Mouse (Mus musculus) frontal cortex, adult (tissue): Measurements from ENCODE around the gene Esyt1.
"Not testable (repeated sequence)": the region's sequence is repeated elsewhere in the genome, so short reads cannot be mapped to it uniquely, and the experiment has no call there.

Experiments used
- ATAC-seq: cut with Nextera tagmentation; 2 replicates; pipeline ENCODE4 v1.9.2; 2017; ENCODE audit warnings: mild to moderate bottlenecking, moderate library complexity, mixed read lengths; ENCODE audit not compliant: low TSS enrichment

The Esyt1 gene

DNA sequence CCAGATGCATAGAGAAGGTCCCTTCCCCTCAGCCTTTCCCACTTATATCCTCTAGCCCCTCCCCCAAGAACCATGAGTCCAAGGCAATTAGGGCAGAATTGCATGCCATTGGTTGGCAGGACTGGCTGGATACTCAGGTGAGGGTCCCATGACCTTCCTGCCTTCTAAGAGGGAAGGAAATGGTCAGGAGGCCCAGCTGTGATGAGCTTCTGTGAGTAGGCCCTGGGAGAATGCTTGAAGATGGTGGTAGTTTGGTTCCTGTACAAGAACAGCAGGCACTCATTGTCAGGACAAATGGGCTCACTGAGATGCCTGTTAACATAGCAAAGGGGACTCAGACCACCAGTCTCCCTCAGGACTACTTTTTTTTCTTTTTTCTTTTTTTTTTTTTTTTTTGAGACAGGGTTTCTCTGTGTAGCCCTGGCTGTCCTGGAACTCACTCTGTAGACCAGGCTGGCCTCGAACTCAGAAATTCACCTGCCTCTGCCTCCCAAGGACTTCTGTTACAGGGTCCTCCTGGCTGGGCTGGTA lies 12.7 kb upstream of the Esyt1 start:
- ATAC-seq = no peak

DNA sequence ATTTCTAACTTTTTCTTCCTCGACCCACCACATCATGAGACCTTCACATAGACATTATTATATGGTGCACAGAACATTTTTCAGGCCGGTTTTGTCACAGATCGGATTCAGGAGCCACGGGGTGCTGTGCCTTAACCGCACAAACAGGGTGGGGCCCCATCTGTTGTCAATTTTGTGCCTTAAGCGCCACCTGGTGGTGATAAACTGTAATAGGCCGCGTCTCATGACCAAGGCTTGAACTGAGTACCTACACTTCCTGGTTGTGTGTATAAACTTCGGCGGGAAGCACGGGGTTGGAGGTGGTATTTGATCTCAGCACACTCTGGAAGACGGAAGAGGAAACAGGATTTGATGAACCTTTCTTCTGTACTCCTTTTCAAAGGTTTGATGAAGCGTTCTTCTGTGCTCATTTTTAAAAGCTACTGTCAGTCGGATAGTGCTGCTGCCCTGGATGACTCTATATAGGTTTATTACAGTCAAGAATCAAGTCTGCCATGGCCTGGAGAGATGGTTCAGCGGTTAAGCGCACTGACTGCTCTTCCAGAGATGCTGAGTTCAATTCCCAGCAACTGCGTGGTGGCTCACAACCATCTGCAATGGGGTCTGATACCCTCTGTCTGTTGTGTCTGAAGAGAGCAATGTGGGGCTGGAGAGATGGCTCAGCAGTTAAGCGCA lies 10.7 kb upstream of the Esyt1 start:
- peak; percentile 97 for ATAC-seq

DNA sequence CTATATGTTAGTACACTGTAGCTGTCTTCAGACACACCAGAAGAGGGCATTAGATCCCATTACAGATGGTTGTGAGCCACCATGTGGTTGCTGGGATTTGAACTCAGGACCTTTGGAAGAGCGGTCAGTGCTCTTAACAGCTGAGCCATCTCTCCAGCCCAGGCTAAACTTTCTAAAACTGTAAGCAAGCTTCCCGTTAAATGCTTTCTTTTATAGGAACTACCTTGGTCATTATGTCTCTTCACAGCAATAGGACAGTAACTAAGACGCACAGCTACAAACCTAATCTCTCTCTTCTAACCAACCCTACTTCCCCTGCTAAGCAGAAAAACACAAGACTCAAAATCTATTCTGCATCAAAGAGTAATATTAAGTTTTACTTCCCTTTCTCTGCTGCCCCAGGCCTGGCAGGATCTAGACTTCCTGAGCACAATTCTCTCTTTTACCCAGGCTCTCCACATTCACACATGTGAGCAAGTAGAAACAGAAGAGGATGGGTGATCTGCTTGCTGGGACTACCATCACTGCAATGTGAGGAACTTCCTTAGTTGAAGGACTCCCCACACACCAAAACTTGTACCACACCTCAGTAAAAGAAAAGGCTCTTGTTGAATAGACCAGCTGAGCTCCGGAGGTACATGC lies 10.1 kb upstream of the Esyt1 start:
- ATAC-seq = peak; percentile 62

DNA sequence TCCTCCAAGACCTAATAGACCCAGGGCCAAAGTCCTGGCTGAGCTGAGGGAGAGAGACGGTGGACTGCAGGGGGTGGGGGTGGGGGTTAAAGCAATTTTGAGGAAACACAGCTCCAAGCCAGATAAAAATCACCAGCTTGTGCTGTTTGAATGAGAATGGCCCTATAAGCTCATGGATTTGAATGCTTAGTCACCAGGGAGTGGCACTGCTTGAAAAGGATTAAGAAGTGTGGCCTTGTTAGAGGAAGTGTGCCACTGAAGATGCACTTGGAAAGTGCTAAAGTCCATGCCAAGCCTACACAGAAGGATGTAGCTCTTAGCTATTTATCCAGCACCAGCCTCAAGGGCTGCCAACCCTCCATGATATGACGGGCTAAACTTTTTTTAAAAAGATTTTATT lies 9.5 kb upstream of the Esyt1 start:
- ATAC-seq = no peak

GRCm38 (mm10) chr10:128526366-128527356 lies 990 bp upstream of the Esyt1 start:
- no peak for ATAC-seq

DNA sequence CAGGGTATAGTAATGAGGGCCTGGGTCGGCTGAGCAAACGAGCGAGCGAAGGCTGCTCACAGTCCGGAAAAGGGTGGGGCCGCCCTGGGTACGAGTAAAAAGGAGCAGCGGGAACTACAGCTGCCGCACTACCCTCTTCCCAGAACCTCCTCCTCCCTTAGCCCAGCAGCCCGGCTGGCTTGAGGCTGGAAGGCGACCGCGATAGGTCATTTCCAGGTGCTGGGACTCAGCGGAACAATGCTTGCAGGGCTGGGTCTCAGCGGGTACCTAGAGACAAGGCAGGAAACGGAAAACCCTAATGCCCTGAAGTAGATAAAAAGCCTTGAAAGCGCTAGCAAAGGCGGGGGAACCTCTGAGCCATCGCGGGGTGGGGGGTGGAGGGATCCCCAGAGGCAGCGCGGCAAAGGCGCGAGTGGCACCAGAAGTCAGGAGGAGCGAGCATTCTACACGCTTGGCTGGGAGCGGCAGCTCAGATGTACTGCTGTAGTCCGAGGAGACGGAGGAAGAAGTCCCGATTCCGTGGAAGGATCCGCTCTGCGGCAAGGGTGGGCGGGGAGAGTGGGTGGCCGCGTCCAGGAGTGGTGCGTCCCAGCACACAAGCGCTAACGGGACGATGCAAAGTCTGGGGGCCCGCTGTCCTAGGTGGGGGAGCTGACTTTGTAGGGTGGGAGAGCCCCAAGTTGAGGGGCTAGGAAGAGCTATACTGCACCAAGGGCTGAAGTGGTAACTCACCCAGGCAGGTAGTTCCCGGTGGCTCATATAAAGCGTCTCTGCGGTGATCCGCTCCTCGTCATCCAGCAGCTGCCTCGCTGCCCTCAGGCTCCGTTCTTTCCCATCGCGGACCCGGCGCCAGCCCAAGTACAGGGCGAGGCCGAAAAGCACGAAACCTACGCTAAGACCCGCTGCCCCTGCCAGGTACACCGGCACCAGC lies 674 bp downstream of the Esyt1 start:
- peak; percentile 41; the same call in 1 of the 2 replicates for ATAC-seq

- no peak for ATAC-seq
These were observed 1.4 kb downstream of the Esyt1 start for GRCm38 (mm10) chr10:128524111-128524731.

GRCm38 (mm10) chr10:128522351-128522750 lies 3.3 kb downstream of the Esyt1 start:
- no peak for ATAC-seq

GRCm38 (mm10) chr10:128520591-128520990 lies 5.1 kb downstream of the Esyt1 start:
- ATAC-seq = no peak

GRCm38 (mm10) chr10:128518833-128519232 lies 6.8 kb downstream of the Esyt1 start:
- peak; percentile 35; the same call in 1 of the 2 replicates for ATAC-seq

DNA sequence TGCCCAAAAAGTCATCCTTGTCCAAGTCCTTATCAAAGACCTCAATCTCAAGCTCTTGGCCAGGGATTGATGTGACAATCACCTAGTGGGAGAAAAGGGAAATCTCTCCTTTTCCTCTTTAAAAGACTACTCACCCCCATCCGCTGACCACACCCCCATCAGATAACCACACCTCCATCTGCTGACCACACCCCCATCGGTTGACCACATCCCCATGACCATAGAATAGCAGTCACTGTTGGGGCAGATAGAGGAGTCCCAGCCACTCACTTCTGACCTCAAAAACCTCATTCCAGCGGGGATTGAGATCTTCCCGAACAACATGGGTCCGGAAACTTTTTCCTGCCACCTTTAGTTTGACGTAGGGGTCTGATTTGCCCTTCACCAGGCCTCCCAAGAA lies 9.0 kb downstream of the Esyt1 start:
- ATAC-seq = no peak

DNA sequence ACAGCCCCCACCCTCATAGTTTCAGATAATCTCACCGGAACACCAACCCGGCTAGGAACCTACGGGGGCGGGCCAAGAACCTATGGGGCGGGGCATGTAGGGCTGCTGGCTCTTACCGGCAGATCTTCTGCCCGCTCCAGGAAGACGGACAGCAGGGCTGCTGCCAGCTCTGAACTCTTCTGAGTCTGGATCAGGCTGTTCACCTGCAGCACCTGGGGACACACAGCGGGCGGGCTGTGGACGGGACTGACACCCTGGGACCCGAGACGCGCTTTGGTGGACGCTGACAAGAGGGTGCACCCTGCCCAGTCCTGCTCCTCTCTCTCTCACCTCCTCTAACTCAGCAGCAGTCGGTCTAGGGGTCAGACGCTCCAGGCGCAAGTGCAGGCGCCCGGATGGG lies 9.6 kb downstream of the Esyt1 start:
- ATAC-seq = no peak

GRCm38 (mm10) chr10:128515044-128515443 lies 10.6 kb downstream of the Esyt1 start:
- no peak for ATAC-seq

- ATAC-seq = no peak
These were observed 13.9 kb downstream of the Esyt1 start for GRCm38 (mm10) chr10:128511761-128512160.

- no peak for ATAC-seq
These were observed 14.5 kb downstream of the Esyt1 start for GRCm38 (mm10) chr10:128511189-128511588.

DNA sequence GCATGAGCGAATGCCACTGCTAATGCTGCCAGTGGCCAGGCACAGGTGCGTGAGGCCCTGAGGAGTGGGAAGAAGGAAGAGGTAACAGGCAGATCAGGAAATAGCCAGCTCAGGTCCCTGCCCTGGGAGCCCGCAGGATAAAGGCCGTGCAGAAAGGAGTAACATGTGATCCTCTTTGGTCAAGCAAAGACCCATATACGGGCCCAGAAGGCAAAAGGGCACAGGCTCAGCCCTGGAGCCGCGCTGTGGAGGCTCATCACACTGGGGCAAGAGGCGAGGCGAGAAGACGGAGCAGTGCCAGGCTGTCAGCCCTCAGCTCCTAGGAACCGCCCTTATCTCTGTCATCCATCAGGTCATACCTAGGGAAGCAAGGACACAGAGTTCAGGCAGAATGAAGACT lies 15.4 kb downstream of the Esyt1 start:
- ATAC-seq = no peak

DNA sequence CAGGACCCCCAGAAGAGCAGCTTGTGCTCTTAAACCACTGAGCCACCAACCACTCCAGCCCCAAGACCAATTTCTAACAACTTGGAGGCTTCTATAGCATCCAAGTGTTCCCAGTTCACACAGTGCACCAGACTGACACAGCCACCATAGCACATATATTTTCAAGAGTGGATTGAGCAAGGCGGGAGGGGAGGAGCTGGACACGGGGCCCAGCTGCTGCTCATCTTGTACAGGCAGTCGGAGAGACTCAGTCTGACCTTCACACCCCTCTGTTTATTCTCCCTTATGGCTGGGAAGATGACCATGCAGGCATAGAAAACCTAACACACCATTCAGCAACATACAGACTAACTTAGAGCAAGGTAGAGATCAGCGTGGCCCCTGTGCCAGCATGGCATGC lies 15.8 kb downstream of the Esyt1 start:
- ATAC-seq = no peak

DNA sequence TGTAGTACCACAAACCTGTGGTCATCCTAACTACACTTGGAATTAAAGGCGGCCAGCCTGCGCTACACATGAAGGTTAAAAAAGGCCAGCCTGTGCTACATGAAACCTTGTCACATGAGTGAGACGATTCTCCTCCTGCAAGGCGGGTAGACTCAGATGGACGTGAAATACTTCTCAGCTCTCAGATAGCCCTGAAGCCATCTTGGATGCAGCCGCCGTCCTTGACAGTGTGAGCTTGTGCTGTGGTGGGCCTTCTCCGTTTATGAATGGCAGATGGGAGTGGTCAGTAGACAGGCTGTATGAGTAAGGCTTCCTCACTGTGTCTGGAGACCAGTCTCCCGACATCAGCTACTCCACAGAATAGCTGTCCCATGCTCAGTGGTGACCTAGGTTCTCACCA lies 16.5 kb downstream of the Esyt1 start:
- no peak for ATAC-seq

- no peak for ATAC-seq
These were observed 17.4 kb downstream of the Esyt1 start for GRCm38 (mm10) chr10:128508260-128508659.

DNA sequence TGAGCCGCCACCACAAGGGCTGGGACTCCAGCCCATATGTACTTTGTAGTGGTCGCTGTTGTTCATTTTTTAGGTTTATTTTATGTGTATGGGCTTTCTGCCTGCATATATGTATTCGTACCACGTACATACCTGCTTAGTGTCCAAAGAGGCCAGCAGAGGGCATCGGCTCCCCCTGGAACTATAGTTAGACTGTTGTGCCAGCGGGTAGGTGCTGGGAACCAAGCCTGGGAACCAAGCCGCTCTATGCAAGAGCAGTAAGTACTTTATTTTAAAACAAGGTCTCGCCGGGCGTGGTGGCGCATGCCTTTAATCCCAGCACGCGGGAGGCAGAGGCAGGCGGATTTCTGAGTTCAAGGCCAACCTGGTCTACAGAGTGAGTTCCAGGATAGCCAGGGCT lies 19.7 kb downstream of the Esyt1 start:
- ATAC-seq = no peak

DNA sequence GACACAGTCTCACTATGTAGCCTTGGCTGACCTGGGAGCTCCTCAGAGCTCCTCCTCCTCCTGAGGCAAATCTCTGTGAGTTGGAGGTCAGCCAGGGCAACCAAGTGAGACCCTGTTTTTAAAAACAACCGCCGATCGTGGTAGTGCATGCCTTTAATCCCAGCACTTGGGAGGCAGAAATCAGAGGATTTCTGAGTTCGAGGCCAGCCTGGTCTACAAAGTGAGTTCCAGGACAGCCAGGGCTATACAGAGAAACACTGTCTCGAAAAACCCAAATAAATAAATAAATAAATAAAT lies 20.4 kb downstream of the Esyt1 start:
- ATAC-seq = not testable (repeated sequence)
